Mouse (Mus musculus) liver, embryonic 11.5 days (tissue): ENCODE results near the gene Rnf224. TPM values are rescaled to one million over a fixed set of nuclear protein-coding genes. Genes with fewer than 3 reads are reported as not detected.

Experiments used
- ATAC-seq: fragments of 200-750 bp; cut with Nextera tagmentation; replicated peaks from 2 replicates; pipeline ENCODE4 v1.8.0; 2017; ENCODE audit warnings: moderate number of reproducible peaks, mild to moderate bottlenecking, moderate TSS enrichment, moderate library complexity; ENCODE audit not compliant: low FRiP score
- DNase-seq: peaks from one replicate; pipeline ENCODE4 v3.0.0-alpha.2; 2017; ENCODE audit warnings: low spot score
- H3K27ac ChIP-seq: fragments of 300-500 bp; sonication (generic); 2 replicates; pipeline ENCODE4 v1.5.1; 2014; ENCODE audit warnings: mild to moderate bottlenecking, low read depth, low read length, control low read depth
- H3K27me3 ChIP-seq: fragments of 300-500 bp; sonication (generic); replicated peaks from 2 replicates; pipeline ENCODE4 v1.6.1; 2014; ENCODE audit warnings: low read length, mixed read lengths; ENCODE audit not compliant: control insufficient read depth, insufficient read depth
- H3K36me3 ChIP-seq: fragments of 300-500 bp; sonication (generic); 2 replicates; pipeline ENCODE4 v1.6.1; 2014; ENCODE audit warnings: mild to moderate bottlenecking, low read length, moderate library complexity, mixed read lengths; ENCODE audit not compliant: control insufficient read depth, insufficient read depth
- H3K4me1 ChIP-seq: fragments of 300-500 bp; sonication (generic); replicated peaks from 2 replicates; pipeline ENCODE4 v1.6.1; 2014; ENCODE audit warnings: low read length, mixed read lengths; ENCODE audit not compliant: control insufficient read depth, insufficient read depth
- H3K4me2 ChIP-seq: fragments of 300-500 bp; sonication (generic); 2 replicates; pipeline ENCODE4 v1.6.1; 2014; ENCODE audit warnings: mild to moderate bottlenecking, control low read depth, moderate library complexity
- H3K4me3 ChIP-seq: fragments of 300-500 bp; sonication (generic); 2 replicates; pipeline ENCODE4 v1.5.1; 2014; ENCODE audit warnings: low read depth, low read length, control low read depth
- H3K9ac ChIP-seq: fragments of 300-500 bp; sonication (generic); 2 replicates; pipeline ENCODE4 v1.6.1; 2014; ENCODE audit warnings: low read depth, low read length, control low read depth
- H3K9me3 ChIP-seq: fragments of 300-500 bp; sonication (generic); 2 replicates; pipeline ENCODE4 v1.6.1; 2016; ENCODE audit warnings: low read length, inconsistent platforms, mixed read lengths; ENCODE audit not compliant: control insufficient read depth
- WGBS: fragments of 180-500 bp; shearing (Covaris S2); extraction: QIAGEN DNeasy Blood & Tissue Kit; methylation state at CpG from one replicate; pipeline ENCODE4 v1.1.7; 2014; 5-methylcytosine and 5-hydroxymethylcytosine counted together
- polyA plus RNA-seq: library from polyadenylated mRNA; unstranded; fragments of >200 nt; fragmentation: Nextera tagmentation; extraction: Ambion mirVana; gene quantifications from 2 replicates; pipeline ENCODE4 v1.2.1, GENCODE M21; 2014

Gene Rnf224
- polyA plus RNA-seq, 1 experiment from 2014 or later, result 0.10 TPM

DNA sequence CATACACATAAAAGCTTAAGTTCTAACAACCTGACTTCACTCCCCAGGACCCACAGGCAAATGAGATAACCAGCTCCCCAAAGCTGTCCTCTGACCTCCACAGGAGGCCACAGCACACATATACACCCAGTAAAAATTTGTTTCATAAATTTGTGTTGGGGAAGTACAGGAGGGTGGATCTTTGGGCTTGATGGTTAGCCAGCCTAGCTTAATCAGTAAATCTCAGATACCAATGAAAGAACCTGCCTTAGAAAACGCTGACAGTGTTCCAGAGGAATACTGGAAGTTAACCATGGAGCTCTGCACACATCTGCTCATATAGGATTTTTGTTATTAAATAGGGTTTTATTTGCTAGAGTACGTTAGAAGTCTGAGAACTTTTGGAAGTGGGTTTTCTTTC is 18.9 kb downstream of the Rnf224 start:
- no peak overlapping the region for H3K27ac ChIP-seq
- no peaks in the 10 kb centered on the region for H3K4me1 ChIP-seq
- no peak overlapping the region for H3K4me3 ChIP-seq
- ATAC-seq, result no peak
- H3K36me3 ChIP-seq, result peaks cover 4% of the 10 kb centered on the region
- DNase-seq, result no peak
- H3K27me3 ChIP-seq, result no peaks in the 10 kb centered on the region
- WGBS, result 54% methylated on average over 2 of the region's 2 CpGs
- H3K9ac ChIP-seq, result no peak overlapping the region
- no peak overlapping the region for H3K4me2 ChIP-seq
- H3K9me3 ChIP-seq, result no peaks in the 10 kb centered on the region

DNA sequence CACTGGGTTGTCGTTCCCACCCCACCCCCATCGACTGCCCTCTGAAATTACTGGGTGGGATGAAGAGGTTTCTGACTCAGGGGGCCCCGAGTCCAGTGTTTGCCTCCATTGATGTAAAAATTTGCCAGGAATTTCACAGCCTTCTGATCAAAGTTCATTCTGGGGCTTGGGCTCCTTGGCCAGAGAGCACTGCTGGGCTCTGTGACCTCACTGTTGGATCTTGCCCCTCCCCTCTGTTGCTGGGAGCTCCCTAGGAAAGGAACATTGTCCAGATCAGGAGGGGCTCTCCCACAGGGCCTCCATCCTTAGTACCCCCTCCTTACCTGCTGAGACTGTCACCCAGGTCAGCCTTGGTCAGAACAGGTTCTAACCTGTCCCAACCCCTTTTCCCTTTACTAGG is 22.1 kb downstream of the Rnf224 start, which contains the start of gene Stpg3:
Stpg3 (minus strand) TSS at position 194 of the 400 bp plus-strand sequence.
- 76% methylated on average over 3 of the region's 3 CpGs for WGBS
- no peak for ATAC-seq

DNA sequence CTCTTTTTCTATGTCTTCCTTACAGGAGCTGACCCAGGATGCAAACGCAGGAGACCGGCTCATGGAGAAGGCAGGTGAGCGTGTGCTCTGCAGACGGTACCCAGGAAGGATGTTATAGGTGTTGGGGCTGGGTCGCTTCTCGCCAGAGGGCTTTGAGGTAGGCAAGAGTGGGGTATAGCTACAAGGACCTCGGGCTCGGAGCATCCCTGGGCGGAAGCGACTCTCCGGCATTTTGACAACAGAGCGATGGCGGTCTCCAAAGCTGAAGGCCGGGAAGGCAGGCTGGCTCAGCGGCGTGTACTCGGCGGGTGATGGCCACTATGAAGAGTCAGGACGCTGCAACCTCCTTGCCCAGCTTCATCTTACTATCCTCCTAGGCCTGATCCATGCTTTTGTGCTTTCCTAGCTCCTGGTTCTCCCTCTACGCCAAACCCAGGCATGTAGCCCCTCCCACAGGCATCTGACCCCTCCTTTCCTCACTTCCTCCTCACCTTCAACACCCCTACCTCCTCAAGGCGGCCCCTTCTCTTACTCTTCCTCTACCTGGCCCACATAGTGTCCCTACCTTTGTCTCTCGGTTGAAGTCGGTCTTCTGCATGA is 23.2 kb downstream of the Rnf224 start:
- no peak for ATAC-seq

More for the DNA sequence above, 22.1 kb downstream of the Rnf224 start, which contains the start of gene Stpg3:
- H3K4me1 ChIP-seq, result peaks cover 13% of the 10 kb centered on the region
- H3K27ac ChIP-seq, result no peak within 1 kb of the TSS
- 0 out of 2 replicates have a peak, but pooled peaks cover 2% of the 10 kb centered on the region for H3K36me3 ChIP-seq
- no peak within 1 kb of the TSS for H3K9ac ChIP-seq
- no peaks in the 10 kb centered on the region for H3K9me3 ChIP-seq
- no peak within 1 kb of the TSS for H3K4me2 ChIP-seq
- H3K27me3 ChIP-seq, result no peaks in the 10 kb centered on the region
- no peak for DNase-seq
- no peak within 1 kb of the TSS for H3K4me3 ChIP-seq

DNA sequence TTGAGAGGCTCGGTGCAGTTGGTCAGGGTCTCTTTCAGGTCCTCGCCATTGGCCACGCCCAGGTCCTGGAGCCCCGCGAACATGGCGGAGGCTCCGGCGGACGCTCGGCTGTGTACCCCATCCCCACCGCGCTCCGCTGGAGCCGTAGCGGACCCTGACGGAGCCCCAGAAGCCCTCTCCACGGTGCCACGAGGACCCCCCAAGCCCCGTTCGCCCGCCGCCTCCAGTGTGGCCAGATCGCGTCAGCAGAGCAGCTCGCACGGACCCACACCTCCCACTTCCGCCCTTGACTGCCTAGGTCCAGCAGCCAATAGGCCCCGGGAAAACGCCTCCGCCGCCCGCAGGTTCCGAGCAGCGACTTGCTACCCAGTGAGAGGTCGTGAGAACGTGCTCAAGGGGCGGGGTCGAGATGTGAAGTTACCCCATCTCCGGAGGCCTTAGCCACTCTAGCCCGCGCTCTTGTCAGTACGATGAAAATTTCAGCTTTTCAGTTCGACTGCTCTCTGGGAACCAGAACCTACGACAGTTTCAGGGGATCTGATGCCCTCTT is 25.4 kb downstream of the Rnf224 start, which contains the start of gene Nelfb:
Nelfb (minus strand) TSS at position 369 of the 550 bp plus-strand sequence.
- WGBS, result under 1% methylated on average over 44 of the region's 44 CpGs
- no peaks in the 10 kb centered on the region for H3K9me3 ChIP-seq
- H3K36me3 ChIP-seq, result peaks cover 12% of the 10 kb centered on the region
- H3K27ac ChIP-seq, result peak within 1 kb of the TSS; percentile 65
- peak within 1 kb of the TSS; percentile 76 for H3K4me2 ChIP-seq
- H3K4me1 ChIP-seq, result peaks cover 16% of the 10 kb centered on the region
- peak; percentile 98 for DNase-seq
- H3K27me3 ChIP-seq, result no peaks in the 10 kb centered on the region
- peak within 1 kb of the TSS; percentile 88 for H3K9ac ChIP-seq
- ATAC-seq, result peak; percentile 96
- peak within 1 kb of the TSS; percentile 89 for H3K4me3 ChIP-seq

More for the DNA sequence above, 23.2 kb downstream of the Rnf224 start:
- Histone ChIP-seq H3K27me3 (no peaks in the 10 kb centered on the region), H3K4me1 (peaks cover 16% of the 10 kb centered on the region), H3K27ac (no peak overlapping the region), H3K9me3 (no peaks in the 10 kb centered on the region), H3K9ac (no peak overlapping the region), H3K4me2 (no peak overlapping the region), H3K4me3 (no peak overlapping the region), H3K36me3 (peaks cover 6% of the 10 kb centered on the region; the same call in 1 of the 2 replicates)
- DNase-seq, result no peak
- 59% methylated on average over 23 of the region's 23 CpGs for WGBS

DNA sequence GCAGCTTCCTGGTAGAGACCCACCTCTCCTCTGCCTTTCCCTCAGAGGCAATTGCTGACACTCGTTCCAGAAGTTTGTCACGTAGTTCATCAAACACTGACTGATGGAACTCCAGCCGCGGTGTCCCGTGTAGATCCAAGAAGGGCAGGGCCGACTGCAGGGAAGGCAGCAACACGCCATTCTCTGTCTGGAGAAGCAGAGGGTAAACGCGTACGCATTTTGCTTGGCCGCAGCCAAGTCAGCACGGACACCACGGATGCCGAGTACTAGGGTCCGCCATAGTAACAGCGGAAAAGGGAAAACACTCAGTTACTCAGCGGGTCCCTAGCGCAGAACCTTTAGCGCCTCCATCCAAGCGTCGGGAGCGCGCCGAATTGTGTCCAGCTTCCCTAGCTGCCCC is 25.9 kb downstream of the Rnf224 start:
- DNase-seq (no peak), ATAC-seq (peak; percentile 13)
- under 1% methylated on average over 24 of the region's 24 CpGs for WGBS
- H3K27me3 ChIP-seq, result no peaks in the 10 kb centered on the region
- peak overlapping the region; percentile 89 for H3K4me3 ChIP-seq
- H3K4me2 ChIP-seq, result peak overlapping the region; percentile 76
- peak overlapping the region; percentile 88 for H3K9ac ChIP-seq
- H3K4me1 ChIP-seq, result peaks cover 16% of the 10 kb centered on the region
- peak overlapping the region; percentile 65 for H3K27ac ChIP-seq
- H3K9me3 ChIP-seq, result no peaks in the 10 kb centered on the region
- peaks cover 16% of the 10 kb centered on the region for H3K36me3 ChIP-seq

DNA sequence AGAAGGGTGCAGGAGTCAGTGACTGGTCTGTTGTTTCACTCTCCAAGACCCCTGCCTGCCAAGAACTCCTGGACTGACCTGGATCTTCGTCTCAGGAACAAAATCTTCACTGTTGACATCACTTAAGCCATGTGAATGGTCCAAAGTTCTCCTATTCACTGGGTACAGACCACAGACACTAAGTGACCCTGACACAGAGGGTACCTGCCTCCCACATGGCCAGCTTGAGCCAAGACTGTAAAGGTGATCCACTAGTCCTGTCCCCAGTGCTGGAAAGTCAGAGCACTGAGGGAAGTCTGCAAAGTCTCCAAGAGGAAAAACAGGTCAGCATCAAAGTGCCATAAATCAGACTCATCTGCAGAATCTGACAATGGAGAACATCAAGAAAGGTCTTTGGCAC is 29.0 kb downstream of the Rnf224 start:
- Histone ChIP-seq H3K4me3 (no peak overlapping the region), H3K4me1 (peaks cover 16% of the 10 kb centered on the region), H3K9me3 (no peaks in the 10 kb centered on the region), H3K9ac (no peak overlapping the region), H3K4me2 (no peak overlapping the region), H3K27ac (no peak overlapping the region), H3K36me3 (peaks cover 33% of the 10 kb centered on the region), H3K27me3 (no peaks in the 10 kb centered on the region)
- ATAC-seq, result no peak
- no peak for DNase-seq
- 71% methylated on average over 1 of the region's 1 CpGs for WGBS

DNA sequence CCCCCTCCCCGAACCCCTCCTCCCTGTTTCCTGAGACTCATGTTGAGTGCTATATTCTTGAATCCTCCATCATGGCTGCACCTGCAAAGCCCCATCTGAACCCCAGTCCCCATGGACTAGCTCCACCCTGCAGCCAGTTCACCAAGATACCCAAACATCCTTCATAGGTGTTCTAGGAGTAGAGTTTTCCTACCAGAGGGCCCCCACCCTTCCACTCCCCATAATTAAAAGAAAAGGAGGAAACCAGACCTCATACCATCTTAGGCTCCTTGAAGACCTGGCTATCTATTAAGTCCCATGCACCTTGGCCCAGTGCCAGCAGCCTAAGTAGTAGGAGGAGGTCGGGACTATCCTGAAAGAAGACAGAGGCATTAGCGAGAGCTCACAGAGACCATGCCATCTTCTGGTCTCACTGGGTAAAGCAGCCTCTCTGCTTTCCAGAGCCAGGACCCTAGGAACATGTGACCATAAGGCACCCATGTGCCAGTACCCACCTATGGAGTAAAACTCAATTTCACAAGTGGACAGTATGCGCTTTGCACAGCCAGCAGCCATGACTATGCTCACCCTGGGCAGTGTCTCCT is 32.9 kb downstream of the Rnf224 start:
- no peaks in the 10 kb centered on the region for H3K27me3 ChIP-seq
- WGBS, result 67% methylated on average over 4 of the region's 4 CpGs
- no peak; the same call in 1 of the 2 replicates for ATAC-seq
- H3K4me3 ChIP-seq, result no peak overlapping the region
- no peak overlapping the region for H3K4me2 ChIP-seq
- peaks cover 54% of the 10 kb centered on the region for H3K36me3 ChIP-seq
- H3K27ac ChIP-seq, result no peak overlapping the region
- DNase-seq, result no peak
- no peaks in the 10 kb centered on the region for H3K4me1 ChIP-seq
- no peaks in the 10 kb centered on the region for H3K9me3 ChIP-seq
- no peak overlapping the region for H3K9ac ChIP-seq

DNA sequence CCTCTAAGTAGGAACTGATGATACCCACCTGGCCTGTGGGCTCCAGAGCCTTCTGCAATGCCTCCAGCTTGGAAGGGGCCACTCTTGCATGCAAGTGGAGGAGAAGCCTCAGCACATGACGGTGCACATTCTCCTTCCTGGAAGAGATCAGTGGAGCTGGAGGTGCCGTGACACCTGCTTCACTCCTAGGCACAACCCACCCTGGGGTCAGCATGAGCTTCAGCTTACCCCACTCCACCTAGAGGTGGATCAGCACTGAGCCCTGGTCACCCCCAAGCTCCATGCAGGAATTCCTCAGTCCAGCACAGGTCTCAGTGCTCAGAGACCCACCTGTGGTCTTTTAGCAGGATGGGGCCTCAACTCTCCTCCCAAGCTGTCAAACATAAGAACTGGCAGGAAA is 36.0 kb downstream of the Rnf224 start:
- Histone ChIP-seq H3K4me1 (peaks cover 17% of the 10 kb centered on the region), H3K9ac (no peak overlapping the region), H3K27ac (no peak overlapping the region), H3K27me3 (no peaks in the 10 kb centered on the region), H3K4me3 (no peak overlapping the region), H3K9me3 (no peaks in the 10 kb centered on the region), H3K36me3 (peaks cover 43% of the 10 kb centered on the region), H3K4me2 (no peak overlapping the region)
- WGBS, result 83% methylated on average over 2 of the region's 2 CpGs
- DNase-seq (no peak), ATAC-seq (no peak)
